Mouse (Mus musculus) frontal cortex, postnatal 36 days (tissue): ENCODE data around the gene Kat6b.
"Not testable (repeated sequence)": the region's sequence is repeated elsewhere in the genome, so short reads cannot be mapped to it uniquely, and the experiment has no call there.

Source experiments
- DNase-seq, 2 experiments: peaks; one replicate each; pipeline ENCODE4 v3.0.0; 2022; ENCODE audit warnings: low spot score in 2 of 2

Kat6b gene

GRCm38 (mm10) chr14:21481231-21481630, at the start of gene Kat6b:
Gene Kat6b (plus strand): TSS chr14:21481434.
- no peak for DNase-seq

- DNase-seq, result no peak
These were observed 47.8 kb upstream of the Kat6b start for GRCm38 (mm10) chr14:21433415-21433814.

- no peak for DNase-seq
These were observed 47.2 kb upstream of the Kat6b start for GRCm38 (mm10) chr14:21433995-21434394.

- no peak for DNase-seq
These were observed 46.5 kb upstream of the Kat6b start for GRCm38 (mm10) chr14:21434686-21435085.

- no peak for DNase-seq
These were observed 41.4 kb upstream of the Kat6b start for GRCm38 (mm10) chr14:21439785-21440184.

GRCm38 (mm10) chr14:21440526-21440925, 40.7 kb upstream of the Kat6b start:
- no peak for DNase-seq

GRCm38 (mm10) chr14:21441772-21442533, 39.3 kb upstream of the Kat6b start:
- DNase-seq, result no peak

GRCm38 (mm10) chr14:21452581-21452980, 28.7 kb upstream of the Kat6b start:
- no peak for DNase-seq

- no peak for DNase-seq
These were observed 27.3 kb upstream of the Kat6b start for GRCm38 (mm10) chr14:21453896-21454295.

- DNase-seq, result no peak
These were observed 25.4 kb upstream of the Kat6b start for GRCm38 (mm10) chr14:21455654-21456350.

- DNase-seq, result no peak
These were observed 24.7 kb upstream of the Kat6b start for GRCm38 (mm10) chr14:21456526-21456925.

GRCm38 (mm10) chr14:21457876-21458275, 23.4 kb upstream of the Kat6b start:
- no peak for DNase-seq

GRCm38 (mm10) chr14:21458696-21459095, 22.5 kb upstream of the Kat6b start:
- no peak for DNase-seq

- DNase-seq, result no peak
These were observed 22.1 kb upstream of the Kat6b start for GRCm38 (mm10) chr14:21459163-21459562.

GRCm38 (mm10) chr14:21462398-21462797, 18.8 kb upstream of the Kat6b start:
- no peak for DNase-seq

GRCm38 (mm10) chr14:21463117-21463712, 18.0 kb upstream of the Kat6b start:
- no peak for DNase-seq

- DNase-seq, result no peak
These were observed 10.8 kb upstream of the Kat6b start for GRCm38 (mm10) chr14:21470386-21470785.

GRCm38 (mm10) chr14:21471975-21472374, 9.3 kb upstream of the Kat6b start:
- no peak for DNase-seq

GRCm38 (mm10) chr14:21474593-21475132, 6.6 kb upstream of the Kat6b start:
- not testable (repeated sequence) for DNase-seq

- no peak for DNase-seq
These were observed 4.1 kb upstream of the Kat6b start for GRCm38 (mm10) chr14:21477181-21477580.

GRCm38 (mm10) chr14:21479566-21479965, 1.7 kb upstream of the Kat6b start:
- no peak for DNase-seq

GRCm38 (mm10) chr14:21480191-21480590, 1.0 kb upstream of the Kat6b start:
- DNase-seq, result no peak

- no peak for DNase-seq
These were observed 3.0 kb downstream of the Kat6b start for GRCm38 (mm10) chr14:21484199-21484598.
